Mouse (Mus musculus): ENCODE results near the gene Pald1.

DNA sequence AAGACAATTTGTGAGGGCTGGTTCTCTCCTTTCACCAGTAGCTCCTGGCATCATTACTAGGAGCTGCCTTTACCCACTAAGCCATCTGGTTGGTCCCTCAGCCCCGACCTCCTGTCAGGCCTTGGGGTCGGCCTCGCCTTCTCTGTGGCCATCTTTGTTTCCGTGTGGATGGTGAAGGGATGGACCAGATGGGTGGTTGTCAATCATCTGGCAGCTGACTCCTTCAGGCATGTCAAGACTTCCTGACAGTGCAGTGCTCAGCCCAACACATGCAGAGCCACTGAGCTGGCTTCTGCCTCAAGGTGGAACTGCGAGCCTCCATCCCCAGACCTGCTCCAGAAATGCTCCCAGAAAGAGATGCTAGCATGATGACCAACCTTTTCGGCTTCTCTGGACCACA is 18.9 kb downstream of the Pald1 start:
- no peak for TF ChIP-seq POLR2A (IDR thresholded peaks at IDR 0.05; ENCODE audit: insufficient read depth, low read depth, low read length)
- TF ChIP-seq CTCF (IDR thresholded peaks at IDR 0.05): no peak
